Mouse (Mus musculus): ENCODE measurements around the gene Cyp4f40. TPM values are rescaled to one million over a fixed set of nuclear protein-coding genes. Genes with fewer than 3 reads are reported as not detected.

The Cyp4f40 gene
- polyA plus RNA-seq, 1 experiment from 2014 or later = not detected

DNA sequence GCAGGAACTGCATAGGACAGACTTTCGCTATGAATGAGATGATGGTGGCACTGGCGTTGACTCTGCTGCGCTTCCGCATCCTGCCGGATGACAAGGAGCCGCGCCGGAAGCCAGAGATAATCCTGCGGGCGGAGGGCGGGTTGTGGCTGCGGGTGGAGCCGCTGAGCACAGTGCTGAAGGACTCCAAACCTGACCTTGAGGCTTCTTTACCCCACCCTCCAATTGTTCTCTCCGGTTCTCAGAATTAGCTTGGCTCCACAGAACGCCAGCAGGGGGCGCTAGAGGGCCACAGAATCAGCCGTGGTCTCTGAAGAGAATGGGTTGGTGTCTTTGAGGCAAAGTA is 23.8 kb upstream of the Cyp4f40 start:
- Histone ChIP-seq H3K4me1 (replicated peaks; ENCODE audit: control insufficient read depth, insufficient read depth, low read length) (0 out of 2 replicates have a peak, but pooled peaks cover 4% of the 10 kb centered on the region), H3K27ac (ENCODE audit: low read length) (no peak overlapping the region), H3K4me3 (replicated peaks; ENCODE audit: low read length) (peak overlapping the region; percentile 45), H3K4me2 (ENCODE audit: low read length) (peak overlapping the region; percentile 62), H3K27me3 (replicated peaks; ENCODE audit: control insufficient read depth, insufficient read depth, low read length) (no peaks in the 10 kb centered on the region), H3K9ac (replicated peaks; ENCODE audit: low read depth, low read length) (peak overlapping the region; percentile 69), H3K36me3 (ENCODE audit: control insufficient read depth, insufficient read depth) (no peaks in the 10 kb centered on the region), H3K9me3 (ENCODE audit: control insufficient read depth, low read length) (no peaks in the 10 kb centered on the region)
- ATAC-seq = peak; percentile 92
- under 1% methylated on average over 17 of the region's 17 CpGs for WGBS

DNA sequence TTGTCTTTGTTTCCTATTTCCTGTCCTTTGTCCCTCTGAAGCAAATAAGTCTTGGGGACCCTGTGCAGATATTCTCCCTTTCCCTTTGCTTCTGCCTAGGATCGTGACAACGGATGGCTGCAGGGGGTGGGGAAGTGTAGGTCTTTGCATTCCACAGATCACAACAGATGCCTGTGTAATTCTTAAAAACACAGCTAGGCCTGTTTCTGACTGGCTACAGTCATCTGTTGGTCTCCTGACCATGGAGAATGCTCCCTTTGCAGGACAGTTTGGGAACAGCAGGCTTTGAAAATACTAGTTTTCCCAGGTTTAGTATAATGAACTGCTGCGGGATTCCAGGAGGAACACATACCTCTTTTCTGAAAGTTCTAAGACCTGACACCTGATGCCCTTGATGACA is 22.4 kb upstream of the Cyp4f40 start:
- H3K4me2 ChIP-seq (ENCODE audit: low read length) = no peak overlapping the region
- H3K4me3 ChIP-seq (replicated peaks; ENCODE audit: low read length) = no peak overlapping the region
- H3K9me3 ChIP-seq (ENCODE audit: control insufficient read depth, low read length) = no peaks in the 10 kb centered on the region
- no peaks in the 10 kb centered on the region for H3K36me3 ChIP-seq (ENCODE audit: control insufficient read depth, insufficient read depth)
- no peak overlapping the region for H3K9ac ChIP-seq (replicated peaks; ENCODE audit: low read depth, low read length)
- no peak overlapping the region for H3K27ac ChIP-seq (ENCODE audit: low read length)
- ATAC-seq = no peak
- 43% methylated on average over 3 of the region's 3 CpGs for WGBS
- H3K4me1 ChIP-seq (replicated peaks; ENCODE audit: control insufficient read depth, insufficient read depth, low read length) = 0 out of 2 replicates have a peak, but pooled peaks cover 4% of the 10 kb centered on the region
- H3K27me3 ChIP-seq (replicated peaks; ENCODE audit: control insufficient read depth, insufficient read depth, low read length) = no peaks in the 10 kb centered on the region

DNA sequence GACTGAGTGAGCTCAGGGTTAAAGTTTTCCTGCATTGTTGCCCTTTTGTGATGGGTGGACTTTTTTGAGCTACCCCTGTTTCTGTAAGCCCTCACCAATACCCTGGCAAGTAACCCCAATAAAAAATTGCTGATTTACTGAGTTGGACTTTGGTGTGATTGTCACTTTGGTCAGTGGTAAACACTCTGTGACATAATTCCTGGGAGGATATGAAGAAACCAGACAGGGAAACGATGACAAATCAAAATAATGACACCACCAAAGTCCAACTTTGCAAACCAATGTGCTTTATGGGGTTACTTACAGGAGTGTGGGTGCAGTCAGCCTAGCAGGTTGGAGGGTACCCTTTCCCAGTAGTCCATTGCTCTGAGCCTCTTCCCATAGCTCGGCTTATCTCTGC is 21.5 kb upstream of the Cyp4f40 start:
- WGBS = 85% methylated on average over 2 of the region's 2 CpGs
- no peak overlapping the region for H3K4me3 ChIP-seq (replicated peaks; ENCODE audit: low read length)
- no peak for ATAC-seq

DNA sequence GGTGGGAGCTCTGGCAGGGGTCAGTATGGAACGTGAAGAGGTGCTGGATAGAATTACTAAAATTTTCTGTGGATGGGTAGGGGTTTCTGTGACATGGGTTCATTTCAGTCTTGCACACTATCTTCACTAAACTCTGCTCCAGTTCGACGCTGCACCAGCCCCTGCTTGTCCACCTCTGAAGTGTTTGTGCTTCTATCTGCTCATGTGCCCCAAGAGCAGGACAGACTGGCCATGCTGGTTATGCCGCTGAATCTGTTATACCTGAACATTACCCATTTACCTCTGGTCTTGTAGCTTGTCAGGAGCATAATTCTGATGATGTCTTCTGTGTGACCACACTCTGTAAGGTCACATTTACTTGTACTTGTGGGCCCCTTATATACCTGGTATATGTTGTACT is 12.1 kb upstream of the Cyp4f40 start:
- Histone ChIP-seq H3K27ac (ENCODE audit: low read length) (no peak overlapping the region), H3K4me2 (ENCODE audit: low read length) (no peak overlapping the region), H3K4me3 (replicated peaks; ENCODE audit: low read length) (no peak overlapping the region), H3K27me3 (replicated peaks; ENCODE audit: control insufficient read depth, insufficient read depth, low read length) (no peaks in the 10 kb centered on the region), H3K4me1 (replicated peaks; ENCODE audit: control insufficient read depth, insufficient read depth, low read length) (no peaks in the 10 kb centered on the region), H3K9ac (replicated peaks; ENCODE audit: low read depth, low read length) (no peak overlapping the region), H3K9me3 (ENCODE audit: control insufficient read depth, low read length) (no peaks in the 10 kb centered on the region), H3K36me3 (ENCODE audit: control insufficient read depth, insufficient read depth) (no peaks in the 10 kb centered on the region)
- WGBS = 85% methylated on average over 4 of the region's 4 CpGs
- ATAC-seq = no peak

More for the DNA sequence above, 21.5 kb upstream of the Cyp4f40 start:
- Histone ChIP-seq H3K27me3 (replicated peaks; ENCODE audit: control insufficient read depth, insufficient read depth, low read length) (no peaks in the 10 kb centered on the region), H3K36me3 (ENCODE audit: control insufficient read depth, insufficient read depth) (no peaks in the 10 kb centered on the region), H3K9me3 (ENCODE audit: control insufficient read depth, low read length) (no peaks in the 10 kb centered on the region), H3K4me2 (ENCODE audit: low read length) (no peak overlapping the region), H3K27ac (ENCODE audit: low read length) (no peak overlapping the region), H3K9ac (replicated peaks; ENCODE audit: low read depth, low read length) (no peak overlapping the region), H3K4me1 (replicated peaks; ENCODE audit: control insufficient read depth, insufficient read depth, low read length) (0 out of 2 replicates have a peak, but pooled peaks cover 4% of the 10 kb centered on the region)

DNA sequence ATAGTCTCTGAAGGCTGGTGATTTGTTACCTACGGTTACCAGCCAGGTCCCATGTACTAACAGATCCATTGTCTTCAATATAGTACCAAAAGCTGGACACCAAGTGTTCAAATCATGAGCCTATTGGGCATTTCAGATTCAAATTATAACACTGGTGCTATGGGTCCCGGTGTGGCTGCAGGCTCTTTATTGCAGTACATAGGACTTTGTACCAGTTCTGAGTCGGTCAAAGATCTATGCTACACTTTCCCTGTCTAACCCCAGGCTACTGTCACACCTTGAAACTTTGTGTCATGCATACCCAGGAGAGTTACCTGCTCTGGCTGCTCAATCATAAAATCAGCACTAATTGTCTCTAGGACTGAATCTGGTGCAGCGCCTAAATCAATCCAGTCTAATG is 4.8 kb upstream of the Cyp4f40 start:
- H3K9me3 ChIP-seq (ENCODE audit: control insufficient read depth, low read length) = no peaks in the 10 kb centered on the region
- no peaks in the 10 kb centered on the region for H3K27me3 ChIP-seq (replicated peaks; ENCODE audit: control insufficient read depth, insufficient read depth, low read length)
- no peak overlapping the region for H3K4me2 ChIP-seq (ENCODE audit: low read length)
- no peak for ATAC-seq
- H3K9ac ChIP-seq (replicated peaks; ENCODE audit: low read depth, low read length) = no peak overlapping the region
- WGBS = 94% methylated on average over 4 of the region's 4 CpGs
- no peak overlapping the region for H3K27ac ChIP-seq (ENCODE audit: low read length)
- H3K36me3 ChIP-seq (ENCODE audit: control insufficient read depth, insufficient read depth) = no peaks in the 10 kb centered on the region
- no peak overlapping the region for H3K4me3 ChIP-seq (replicated peaks; ENCODE audit: low read length)
- no peaks in the 10 kb centered on the region; the same call in 1 of the 2 replicates for H3K4me1 ChIP-seq (replicated peaks; ENCODE audit: control insufficient read depth, insufficient read depth, low read length)

DNA sequence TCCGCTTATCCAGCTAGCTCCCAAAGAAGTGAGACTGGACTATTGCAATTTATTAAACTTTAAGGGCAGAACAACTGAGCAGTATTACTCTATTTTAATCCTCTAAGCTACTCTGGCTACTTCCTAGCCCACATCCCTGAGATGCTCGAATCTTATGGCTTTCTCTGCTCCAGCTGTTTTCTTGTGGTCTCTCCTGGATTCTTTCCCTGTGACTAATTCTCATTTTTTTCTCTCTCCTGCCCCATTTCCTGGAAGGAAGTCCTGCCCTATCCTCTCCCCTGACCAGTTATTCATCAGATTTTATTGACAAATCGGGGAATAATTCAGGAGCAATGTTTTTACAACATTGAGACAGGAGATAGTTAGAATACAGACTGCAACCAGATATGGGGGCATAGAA is 1.7 kb upstream of the Cyp4f40 start:
- H3K27me3 ChIP-seq (replicated peaks; ENCODE audit: control insufficient read depth, insufficient read depth, low read length) = no peaks in the 10 kb centered on the region
- ATAC-seq = no peak
- no peak overlapping the region for H3K9ac ChIP-seq (replicated peaks; ENCODE audit: low read depth, low read length)
- H3K36me3 ChIP-seq (ENCODE audit: control insufficient read depth, insufficient read depth) = no peaks in the 10 kb centered on the region
- no peak overlapping the region for H3K4me3 ChIP-seq (replicated peaks; ENCODE audit: low read length)
- WGBS = 84% methylated on average over 3 of the region's 3 CpGs
- H3K4me1 ChIP-seq (replicated peaks; ENCODE audit: control insufficient read depth, insufficient read depth, low read length) = no peaks in the 10 kb centered on the region; the same call in 1 of the 2 replicates
- H3K27ac ChIP-seq (ENCODE audit: low read length) = no peak overlapping the region
- no peaks in the 10 kb centered on the region for H3K9me3 ChIP-seq (ENCODE audit: control insufficient read depth, low read length)
- H3K4me2 ChIP-seq (ENCODE audit: low read length) = no peak overlapping the region

DNA sequence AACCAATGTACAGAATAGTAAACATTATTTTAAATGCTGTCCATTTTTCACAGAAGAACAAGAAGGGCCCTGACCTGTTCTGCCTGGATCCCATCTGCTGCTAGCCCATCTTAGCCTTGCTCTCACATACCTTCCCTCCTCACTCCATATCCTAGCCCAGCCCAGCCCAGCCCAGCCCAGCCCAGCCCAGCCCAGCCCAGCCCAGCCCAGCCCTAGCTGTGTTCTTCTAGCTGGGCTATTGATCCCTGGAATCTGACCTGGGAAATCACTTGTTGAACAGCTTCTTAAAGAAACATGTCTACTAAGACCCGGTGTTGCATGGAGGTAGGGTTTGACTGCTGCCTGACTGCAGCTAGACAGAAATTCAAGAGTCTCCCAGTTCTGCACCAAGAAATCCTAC is 454 bp upstream of the Cyp4f40 start:
- H3K27ac ChIP-seq (ENCODE audit: low read length) = no peak overlapping the region
- no peaks in the 10 kb centered on the region for H3K36me3 ChIP-seq (ENCODE audit: control insufficient read depth, insufficient read depth)
- WGBS = 96% methylated on average over 1 of the region's 1 CpGs
- no peaks in the 10 kb centered on the region; the same call in 1 of the 2 replicates for H3K4me1 ChIP-seq (replicated peaks; ENCODE audit: control insufficient read depth, insufficient read depth, low read length)
- H3K9ac ChIP-seq (replicated peaks; ENCODE audit: low read depth, low read length) = no peak overlapping the region
- no peak overlapping the region for H3K4me2 ChIP-seq (ENCODE audit: low read length)
- H3K4me3 ChIP-seq (replicated peaks; ENCODE audit: low read length) = no peak overlapping the region
- ATAC-seq = no peak
- H3K9me3 ChIP-seq (ENCODE audit: control insufficient read depth, low read length) = no peaks in the 10 kb centered on the region
- H3K27me3 ChIP-seq (replicated peaks; ENCODE audit: control insufficient read depth, insufficient read depth, low read length) = no peaks in the 10 kb centered on the region

DNA sequence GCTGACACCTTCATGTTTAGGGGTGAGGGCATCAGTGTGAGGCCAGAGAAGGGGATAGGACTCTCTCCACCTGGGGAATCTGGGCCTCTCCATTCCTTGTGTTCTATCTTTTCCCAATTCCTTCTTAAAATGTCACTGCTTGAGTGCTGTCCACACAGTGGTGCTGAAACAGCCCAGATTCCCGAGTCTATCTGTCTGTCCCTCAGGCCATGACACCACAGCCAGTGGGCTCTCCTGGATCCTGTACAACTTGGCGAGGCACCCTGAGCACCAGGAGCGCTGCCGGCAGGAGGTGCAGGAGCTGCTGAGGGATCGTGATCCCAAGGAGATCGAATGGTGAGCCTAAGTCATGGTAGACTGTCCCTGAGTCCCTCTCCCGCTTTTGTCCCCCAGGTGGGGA is 15.3 kb downstream of the Cyp4f40 start:
- Histone ChIP-seq H3K9ac (replicated peaks; ENCODE audit: low read depth, low read length) (no peak overlapping the region), H3K27me3 (replicated peaks; ENCODE audit: control insufficient read depth, insufficient read depth, low read length) (no peaks in the 10 kb centered on the region), H3K4me2 (ENCODE audit: low read length) (no peak overlapping the region), H3K4me1 (replicated peaks; ENCODE audit: control insufficient read depth, insufficient read depth, low read length) (no peaks in the 10 kb centered on the region), H3K27ac (ENCODE audit: low read length) (no peak overlapping the region), H3K36me3 (ENCODE audit: control insufficient read depth, insufficient read depth) (no peaks in the 10 kb centered on the region), H3K9me3 (ENCODE audit: control insufficient read depth, low read length) (no peaks in the 10 kb centered on the region), H3K4me3 (replicated peaks; ENCODE audit: low read length) (no peak overlapping the region)
- ATAC-seq = no peak
- WGBS = 65% methylated on average over 7 of the region's 7 CpGs

DNA sequence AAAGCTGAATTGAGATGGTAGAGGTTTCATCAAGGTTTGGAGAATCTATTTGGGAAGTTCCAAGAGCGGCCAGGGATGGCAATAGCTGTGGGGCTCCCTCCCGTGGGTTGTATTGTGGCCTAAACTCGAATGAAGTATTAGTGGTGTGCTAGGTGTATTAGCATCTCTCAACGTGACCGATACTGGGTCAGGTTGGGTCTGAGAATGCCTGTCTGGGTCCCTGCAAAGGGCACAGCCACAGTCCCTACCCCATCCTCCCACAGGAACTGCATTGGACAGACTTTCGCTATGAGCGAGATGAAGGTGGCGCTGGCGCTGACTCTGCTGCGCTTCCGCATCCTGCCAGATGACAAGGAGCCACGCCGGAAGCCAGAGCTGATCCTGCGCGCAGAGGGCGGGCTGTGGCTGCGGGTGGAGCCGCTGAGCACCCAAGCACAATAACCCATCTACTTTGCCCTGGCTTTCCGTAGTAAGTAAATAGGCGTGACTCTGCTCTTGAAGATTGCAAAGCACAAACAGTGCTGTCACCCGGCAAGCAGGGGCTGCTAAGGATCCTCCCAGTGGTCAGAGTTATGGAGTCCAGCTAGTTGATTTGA is 17.4 kb downstream of the Cyp4f40 start:
- 50% methylated on average over 21 of the region's 21 CpGs for WGBS
- Histone ChIP-seq H3K4me3 (replicated peaks; ENCODE audit: low read length) (no peak overlapping the region), H3K27me3 (replicated peaks; ENCODE audit: control insufficient read depth, insufficient read depth, low read length) (no peaks in the 10 kb centered on the region), H3K9ac (replicated peaks; ENCODE audit: low read depth, low read length) (no peak overlapping the region), H3K27ac (ENCODE audit: low read length) (no peak overlapping the region), H3K9me3 (ENCODE audit: control insufficient read depth, low read length) (no peaks in the 10 kb centered on the region), H3K4me1 (replicated peaks; ENCODE audit: control insufficient read depth, insufficient read depth, low read length) (no peaks in the 10 kb centered on the region), H3K36me3 (ENCODE audit: control insufficient read depth, insufficient read depth) (no peaks in the 10 kb centered on the region), H3K4me2 (ENCODE audit: low read length) (peak overlapping the region; percentile 17)
- ATAC-seq = no peak

DNA sequence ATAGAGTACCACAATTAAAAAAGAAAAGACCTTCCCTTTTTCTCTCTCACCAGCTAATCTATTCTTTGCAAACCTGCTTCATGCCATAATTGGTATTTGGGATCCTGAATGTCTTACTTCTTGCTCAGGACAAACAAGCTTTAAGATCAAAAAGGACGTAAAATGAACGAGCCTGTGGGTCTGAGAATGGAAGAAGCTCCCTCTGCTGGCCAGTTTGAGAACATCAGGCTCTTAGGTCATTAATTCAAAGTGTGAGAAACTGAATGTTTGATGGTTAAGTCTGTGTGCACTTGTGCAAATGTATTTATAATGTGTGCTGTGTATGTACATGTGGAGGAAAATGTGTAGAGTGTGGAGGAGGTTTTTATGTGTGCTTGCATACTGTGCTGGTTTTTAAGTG is 21.7 kb downstream of the Cyp4f40 start:
- no peaks in the 10 kb centered on the region for H3K36me3 ChIP-seq (ENCODE audit: control insufficient read depth, insufficient read depth)
- WGBS = 14% methylated on average over 2 of the region's 2 CpGs

More for the DNA sequence above, 21.7 kb downstream of the Cyp4f40 start:
- Histone ChIP-seq H3K9ac (replicated peaks; ENCODE audit: low read depth, low read length) (no peak overlapping the region), H3K9me3 (ENCODE audit: control insufficient read depth, low read length) (no peaks in the 10 kb centered on the region), H3K4me1 (replicated peaks; ENCODE audit: control insufficient read depth, insufficient read depth, low read length) (no peaks in the 10 kb centered on the region), H3K4me3 (replicated peaks; ENCODE audit: low read length) (no peak overlapping the region), H3K27me3 (replicated peaks; ENCODE audit: control insufficient read depth, insufficient read depth, low read length) (no peaks in the 10 kb centered on the region), H3K27ac (ENCODE audit: low read length) (no peak overlapping the region), H3K4me2 (ENCODE audit: low read length) (no peak overlapping the region)
- ATAC-seq = no peak

All from forebrain, embryonic 16.5 days (tissue).